Mouse (Mus musculus): ENCODE results near the gene Irf2bp2. TPM values are rescaled to one million over a fixed set of nuclear protein-coding genes. Genes with fewer than 3 reads are reported as not detected.

The Irf2bp2 gene
- polyA plus RNA-seq, 1 experiment from 2014 or later = 6.5 TPM

- DNase-seq (ENCODE audit: low spot score) = no peak
- H3K36me3 ChIP-seq = peaks cover 2% of the 10 kb centered on the region
- no peaks in the 10 kb centered on the region for H3K9me3 ChIP-seq
- H3K27ac ChIP-seq = no peak overlapping the region
- H3K4me1 ChIP-seq = peaks cover 44% of the 10 kb centered on the region
- WGBS = 89% methylated on average over 6 of the region's 6 CpGs
- H3K27me3 ChIP-seq (ENCODE audit: insufficient read depth, poor library complexity, severe bottlenecking) = no peaks in the 10 kb centered on the region
- no peak overlapping the region for H3K4me3 ChIP-seq
These were observed 12.1 kb downstream of the Irf2bp2 start for GRCm38 (mm10) chr8:126581662-126582061.

- Histone ChIP-seq H3K4me1 (peaks cover 42% of the 10 kb centered on the region), H3K4me3 (no peak overlapping the region), H3K9me3 (no peaks in the 10 kb centered on the region), H3K27me3 (ENCODE audit: insufficient read depth, poor library complexity, severe bottlenecking) (no peaks in the 10 kb centered on the region), H3K36me3 (no peaks in the 10 kb centered on the region; the same call in 1 of the 2 replicates), H3K27ac (no peak overlapping the region)
- no peak for DNase-seq (ENCODE audit: low spot score)
- WGBS = 97% methylated on average over 4 of the region's 4 CpGs
These were observed 13.0 kb downstream of the Irf2bp2 start for GRCm38 (mm10) chr8:126580826-126581225.

GRCm38 (mm10) chr8:126580086-126580485 lies 13.7 kb downstream of the Irf2bp2 start:
- H3K27me3 ChIP-seq (ENCODE audit: insufficient read depth, poor library complexity, severe bottlenecking) = no peaks in the 10 kb centered on the region
- WGBS = 96% methylated on average over 1 of the region's 1 CpGs
- no peak overlapping the region for H3K27ac ChIP-seq
- H3K4me1 ChIP-seq = peaks cover 38% of the 10 kb centered on the region
- H3K36me3 ChIP-seq = no peaks in the 10 kb centered on the region; the same call in 1 of the 2 replicates
- no peak for DNase-seq (ENCODE audit: low spot score)
- no peaks in the 10 kb centered on the region for H3K9me3 ChIP-seq
- no peak overlapping the region for H3K4me3 ChIP-seq

GRCm38 (mm10) chr8:126578641-126579040 lies 15.1 kb downstream of the Irf2bp2 start:
- Histone ChIP-seq H3K4me3 (no peak overlapping the region), H3K4me1 (peaks cover 24% of the 10 kb centered on the region), H3K9me3 (no peaks in the 10 kb centered on the region), H3K27ac (peak overlapping the region; percentile 59), H3K27me3 (ENCODE audit: insufficient read depth, poor library complexity, severe bottlenecking) (no peaks in the 10 kb centered on the region), H3K36me3 (no peaks in the 10 kb centered on the region; the same call in 1 of the 2 replicates)
- DNase-seq (ENCODE audit: low spot score) = no peak
- 84% methylated on average over 3 of the region's 3 CpGs for WGBS

GRCm38 (mm10) chr8:126576919-126577318 lies 16.9 kb downstream of the Irf2bp2 start:
- no peak for DNase-seq (ENCODE audit: low spot score)
- Histone ChIP-seq H3K27ac (no peak overlapping the region), H3K36me3 (no peaks in the 10 kb centered on the region; the same call in 1 of the 2 replicates), H3K4me3 (no peak overlapping the region), H3K27me3 (ENCODE audit: insufficient read depth, poor library complexity, severe bottlenecking) (no peaks in the 10 kb centered on the region), H3K9me3 (no peaks in the 10 kb centered on the region), H3K4me1 (peaks cover 10% of the 10 kb centered on the region)
- 88% methylated on average over 8 of the region's 8 CpGs for WGBS

GRCm38 (mm10) chr8:126576086-126576485 lies 17.7 kb downstream of the Irf2bp2 start:
- H3K27me3 ChIP-seq (ENCODE audit: insufficient read depth, poor library complexity, severe bottlenecking) = no peaks in the 10 kb centered on the region
- H3K9me3 ChIP-seq = no peaks in the 10 kb centered on the region
- no peak for DNase-seq (ENCODE audit: low spot score)
- peaks cover 14% of the 10 kb centered on the region for H3K4me1 ChIP-seq
- no peak overlapping the region for H3K27ac ChIP-seq
- no peaks in the 10 kb centered on the region; the same call in 1 of the 2 replicates for H3K36me3 ChIP-seq
- H3K4me3 ChIP-seq = no peak overlapping the region

GRCm38 (mm10) chr8:126574882-126575637 lies 18.7 kb downstream of the Irf2bp2 start:
- H3K4me1 ChIP-seq = peaks cover 24% of the 10 kb centered on the region
- H3K4me3 ChIP-seq = no peak overlapping the region
- no peaks in the 10 kb centered on the region for H3K27me3 ChIP-seq (ENCODE audit: insufficient read depth, poor library complexity, severe bottlenecking)
- H3K9me3 ChIP-seq = no peaks in the 10 kb centered on the region
- no peak overlapping the region for H3K27ac ChIP-seq
- DNase-seq (ENCODE audit: low spot score) = no peak
- 84% methylated on average over 16 of the region's 16 CpGs for WGBS
- no peaks in the 10 kb centered on the region for H3K36me3 ChIP-seq

- Histone ChIP-seq H3K36me3 (no peaks in the 10 kb centered on the region), H3K27me3 (ENCODE audit: insufficient read depth, poor library complexity, severe bottlenecking) (no peaks in the 10 kb centered on the region), H3K4me3 (no peak overlapping the region), H3K27ac (no peak overlapping the region), H3K9me3 (no peaks in the 10 kb centered on the region), H3K4me1 (peaks cover 26% of the 10 kb centered on the region)
- WGBS = 80% methylated on average over 4 of the region's 4 CpGs
- DNase-seq (ENCODE audit: low spot score) = no peak
These were observed 19.9 kb downstream of the Irf2bp2 start for GRCm38 (mm10) chr8:126573878-126574277.

GRCm38 (mm10) chr8:126573079-126573694 lies 20.6 kb downstream of the Irf2bp2 start:
- DNase-seq (ENCODE audit: low spot score) = no peak
- Histone ChIP-seq H3K4me1 (peaks cover 23% of the 10 kb centered on the region), H3K36me3 (no peaks in the 10 kb centered on the region), H3K27me3 (ENCODE audit: insufficient read depth, poor library complexity, severe bottlenecking) (no peaks in the 10 kb centered on the region), H3K27ac (no peak overlapping the region), H3K9me3 (no peaks in the 10 kb centered on the region), H3K4me3 (no peak overlapping the region)
- 83% methylated on average over 6 of the region's 6 CpGs for WGBS

GRCm38 (mm10) chr8:126571065-126571660 lies 22.6 kb downstream of the Irf2bp2 start:
- DNase-seq (ENCODE audit: low spot score) = no peak
- no peaks in the 10 kb centered on the region for H3K27me3 ChIP-seq (ENCODE audit: insufficient read depth, poor library complexity, severe bottlenecking)
- no peaks in the 10 kb centered on the region for H3K9me3 ChIP-seq
- peak overlapping the region; percentile 30; the same call in 1 of the 2 replicates for H3K27ac ChIP-seq
- H3K4me3 ChIP-seq = no peak overlapping the region
- H3K36me3 ChIP-seq = no peaks in the 10 kb centered on the region
- 72% methylated on average over 15 of the region's 15 CpGs for WGBS
- H3K4me1 ChIP-seq = peaks cover 41% of the 10 kb centered on the region

GRCm38 (mm10) chr8:126570521-126571040 lies 23.2 kb downstream of the Irf2bp2 start:
- Histone ChIP-seq H3K27me3 (ENCODE audit: insufficient read depth, poor library complexity, severe bottlenecking) (no peaks in the 10 kb centered on the region), H3K27ac (0 out of 2 replicates have a peak overlapping the region, but pooled peaks have one; percentile 30), H3K4me1 (peaks cover 47% of the 10 kb centered on the region), H3K4me3 (no peak overlapping the region), H3K36me3 (no peaks in the 10 kb centered on the region), H3K9me3 (no peaks in the 10 kb centered on the region)
- WGBS = 79% methylated on average over 9 of the region's 9 CpGs
- no peak for DNase-seq (ENCODE audit: low spot score)

GRCm38 (mm10) chr8:126570046-126570445 lies 23.7 kb downstream of the Irf2bp2 start:
- Histone ChIP-seq H3K27me3 (ENCODE audit: insufficient read depth, poor library complexity, severe bottlenecking) (no peaks in the 10 kb centered on the region), H3K4me1 (peaks cover 50% of the 10 kb centered on the region), H3K27ac (no peak overlapping the region), H3K9me3 (no peaks in the 10 kb centered on the region), H3K36me3 (no peaks in the 10 kb centered on the region), H3K4me3 (no peak overlapping the region)
- WGBS = 78% methylated on average over 3 of the region's 3 CpGs
- no peak for DNase-seq (ENCODE audit: low spot score)

GRCm38 (mm10) chr8:126569638-126570037 lies 24.1 kb downstream of the Irf2bp2 start:
- WGBS = 85% methylated on average over 1 of the region's 1 CpGs
- no peaks in the 10 kb centered on the region for H3K9me3 ChIP-seq
- no peaks in the 10 kb centered on the region for H3K27me3 ChIP-seq (ENCODE audit: insufficient read depth, poor library complexity, severe bottlenecking)
- no peaks in the 10 kb centered on the region for H3K36me3 ChIP-seq
- no peak for DNase-seq (ENCODE audit: low spot score)
- H3K4me1 ChIP-seq = peaks cover 54% of the 10 kb centered on the region
- H3K27ac ChIP-seq = 0 out of 2 replicates have a peak overlapping the region, but pooled peaks have one; percentile 52
- H3K4me3 ChIP-seq = no peak overlapping the region

Measured in heart, embryonic 10.5 days (tissue).